Mouse (Mus musculus) CH12.LX (cell line): Measurements from ENCODE around the gene Cytip.

ENCODE experiments used
- CTCF ChIP-seq, 2 experiments: IDR thresholded peaks in 1 of 2; conservative IDR thresholded peaks in 1 of 2; 2 replicates each; pipeline ENCODE4 v1.5.1; 2011 to 2012; ENCODE audit warnings: low read depth in 2 of 2, low read length in 2 of 2, improper control_type of control experiment in 1 of 2, inconsistent platforms in 1 of 2, mild to moderate bottlenecking in 1 of 2, moderate library complexity in 1 of 2
- EP300 ChIP-seq: IDR thresholded peaks from 2 replicates; pipeline ENCODE4 v1.6.1; 2011; ENCODE audit warnings: low read length, improper control_type of control experiment
- MXI1 ChIP-seq: IDR thresholded peaks from 2 replicates; pipeline ENCODE4 v1.6.1; 2011; ENCODE audit warnings: mild to moderate bottlenecking, low read depth, low read length, improper control_type of control experiment
- NRF1 ChIP-seq: IDR thresholded peaks from 2 replicates; pipeline ENCODE4 v1.6.1; 2014; ENCODE audit warnings: low read depth, mild to moderate bottlenecking, inconsistent platforms, low read length, improper control_type of control experiment, moderate library complexity
- UBTF ChIP-seq: IDR thresholded peaks from 2 replicates; pipeline ENCODE4 v1.6.1; 2012; ENCODE audit warnings: low read depth, mild to moderate bottlenecking, inconsistent platforms, low read length, improper control_type of control experiment, moderate library complexity
- ZC3H11A ChIP-seq: IDR thresholded peaks from 2 replicates; pipeline ENCODE4 v1.6.1; 2012; ENCODE audit warnings: low read depth, mild to moderate bottlenecking, inconsistent platforms, low read length, improper control_type of control experiment

- TF ChIP-seq CTCF (conservative IDR thresholded peaks at IDR 0.05 in 1 of 2, IDR thresholded peaks at IDR 0.05 in 1 of 2; ENCODE audit: low read depth in 2 of 2, low read length in 2 of 2) (no peak), EP300 (no peak), NRF1 (no peak), MXI1 (no peak), ZC3H11A (no peak), UBTF (no peak)
These were observed 88.3 kb downstream of the Cytip start for GRCm38 (mm10) chr2:58107046-58107445.
